Mouse (Mus musculus): ENCODE data around the gene Cyyr1.

- no peak for TF ChIP-seq CTCF (IDR thresholded peaks at IDR 0.05; ENCODE audit: extremely low read depth, insufficient read depth, insufficient read length, insufficient replicate concordance)
- no peak for TF ChIP-seq POLR2A (IDR thresholded peaks at IDR 0.05; ENCODE audit: low read depth, low read length)
Observed at GRCm38 (mm10) chr16:85495837-85496236, 57.4 kb downstream of the Cyyr1 start.
